Mouse (Mus musculus) heart, adult 2 months (tissue): ENCODE data around the gene Tmem44. TPM values are rescaled to one million over a fixed set of nuclear protein-coding genes. Genes with fewer than 3 reads are reported as not detected.
"Not testable (repeated sequence)": the region's sequence is repeated elsewhere in the genome, so short reads cannot be mapped to it uniquely, and the experiment has no call there.

Experiments
- DNase-seq, 2 experiments: peaks; one replicate each; pipeline ENCODE4 v3.0.0; 2021
- H3K27ac ChIP-seq: fragments of 200-600 bp; 2 replicates; pipeline ENCODE4 v1.8.1; 2022
- H3K27me3 ChIP-seq: fragments of 200-500 bp; 2 replicates; pipeline ENCODE4 v1.6.1; 2012; ENCODE audit warnings: mild to moderate bottlenecking, low read length, inconsistent platforms, mixed read lengths; ENCODE audit not compliant: control insufficient read depth, insufficient read depth
- H3K36me3 ChIP-seq: fragments of 200-500 bp; 2 replicates; pipeline ENCODE4 v1.6.1; 2012; ENCODE audit warnings: low read length, inconsistent platforms; ENCODE audit not compliant: control insufficient read depth, insufficient read depth
- H3K4me1 ChIP-seq: fragments of 200-500 bp; 2 replicates; pipeline ENCODE4 v1.6.1; 2011; ENCODE audit warnings: low read length; ENCODE audit not compliant: control insufficient read depth, insufficient read depth
- H3K4me3 ChIP-seq: fragments of 200-600 bp; 2 replicates; pipeline ENCODE4 v1.8.1; 2022
- H3K79me2 ChIP-seq: fragments of 200-500 bp; replicated peaks from 2 replicates; pipeline ENCODE4 v1.6.1; 2012; ENCODE audit warnings: mild to moderate bottlenecking, inconsistent platforms, low read length, moderate library complexity, mixed read lengths; ENCODE audit not compliant: control insufficient read depth, insufficient read depth
- H3K9ac ChIP-seq: fragments of 200-500 bp; 2 replicates; pipeline ENCODE4 v1.6.1; 2012; ENCODE audit warnings: low read depth, mild to moderate bottlenecking, control low read depth, inconsistent platforms, low read length, mixed read lengths
- CTCF ChIP-seq: fragments of 200-600 bp; IDR thresholded peaks from 2 replicates; pipeline ENCODE4 v1.8.1; 2022; ENCODE audit warnings: antibody characterized with exemption, mild to moderate bottlenecking, moderate library complexity
- EP300 ChIP-seq: fragments of 200-500 bp; IDR thresholded peaks from 2 replicates; pipeline ENCODE4 v1.6.1; 2011; ENCODE audit warnings: low read depth, low read length, control low read depth; ENCODE audit not compliant: insufficient read depth
- POLR2A ChIP-seq: fragments of 200-500 bp; IDR thresholded peaks from 2 replicates; pipeline ENCODE4 v1.6.1; 2011; ENCODE audit warnings: mild to moderate bottlenecking, low read depth, low read length, control low read depth; ENCODE audit not compliant: insufficient read depth
- WGBS: fragments of 180-500 bp; shearing (Covaris S2); methylation state at CpG from one replicate; pipeline ENCODE4 v1.1.7; 2018; 5-methylcytosine and 5-hydroxymethylcytosine counted together
- intact Hi-C: fragments of 180-260 bp; cut with DNase I; formaldehyde crosslinking; loops from one replicate; pipeline ENCODE4 v1.15.1; 2025
- polyA plus RNA-seq: library from polyadenylated mRNA; depleted of rRNA; stranded (reverse); fragments of >200 nt; gene quantifications from 2 replicates; pipeline ENCODE4 v1.2.3, GENCODE M21; 2012
- total RNA-seq, 2 experiments: library from RNA; stranded (reverse); gene quantifications; 2 replicates each; pipeline ENCODE4 v1.2.3; 2021

Gene Tmem44
- total and polyA plus RNA-seq, 3 experiments: 4.4 to 9.8 (median 5.8) TPM

DNA sequence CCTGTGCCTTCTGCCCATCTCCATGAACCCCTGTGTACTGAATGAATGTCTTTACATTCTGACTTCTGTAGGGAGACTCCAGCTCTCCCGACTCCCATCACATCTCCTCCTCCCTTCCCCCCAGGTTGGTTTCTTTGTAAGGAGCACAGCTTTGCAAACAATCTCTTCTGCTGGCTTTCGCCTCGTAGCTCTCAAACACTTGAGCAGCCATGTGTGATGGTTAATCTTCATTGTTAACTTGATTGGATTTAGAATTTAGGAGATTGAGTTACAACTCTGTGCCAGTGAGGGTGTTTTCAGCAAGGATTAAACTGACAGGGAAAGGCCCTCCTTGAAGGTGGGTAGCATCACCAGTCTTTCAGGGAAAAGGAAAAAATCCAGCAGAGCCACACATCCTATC, 73.6 kb downstream of the Tmem44 start:
- H3K36me3 ChIP-seq: no peaks in the 10 kb centered on the region
- TF ChIP-seq EP300 (no peak), CTCF (no peak), POLR2A (no peak)
- no peak overlapping the region for H3K9ac ChIP-seq
- 82% methylated on average over 3 of the region's 3 CpGs for WGBS
- no peak overlapping the region for H3K4me3 ChIP-seq
- no peak overlapping the region for H3K27ac ChIP-seq
- intact Hi-C loops: no loop called here
- no peak for DNase-seq
- peaks cover 4% of the 10 kb centered on the region; the same call in 1 of the 2 replicates for H3K4me1 ChIP-seq
- no peaks in the 10 kb centered on the region for H3K79me2 ChIP-seq
- no peaks in the 10 kb centered on the region for H3K27me3 ChIP-seq

DNA sequence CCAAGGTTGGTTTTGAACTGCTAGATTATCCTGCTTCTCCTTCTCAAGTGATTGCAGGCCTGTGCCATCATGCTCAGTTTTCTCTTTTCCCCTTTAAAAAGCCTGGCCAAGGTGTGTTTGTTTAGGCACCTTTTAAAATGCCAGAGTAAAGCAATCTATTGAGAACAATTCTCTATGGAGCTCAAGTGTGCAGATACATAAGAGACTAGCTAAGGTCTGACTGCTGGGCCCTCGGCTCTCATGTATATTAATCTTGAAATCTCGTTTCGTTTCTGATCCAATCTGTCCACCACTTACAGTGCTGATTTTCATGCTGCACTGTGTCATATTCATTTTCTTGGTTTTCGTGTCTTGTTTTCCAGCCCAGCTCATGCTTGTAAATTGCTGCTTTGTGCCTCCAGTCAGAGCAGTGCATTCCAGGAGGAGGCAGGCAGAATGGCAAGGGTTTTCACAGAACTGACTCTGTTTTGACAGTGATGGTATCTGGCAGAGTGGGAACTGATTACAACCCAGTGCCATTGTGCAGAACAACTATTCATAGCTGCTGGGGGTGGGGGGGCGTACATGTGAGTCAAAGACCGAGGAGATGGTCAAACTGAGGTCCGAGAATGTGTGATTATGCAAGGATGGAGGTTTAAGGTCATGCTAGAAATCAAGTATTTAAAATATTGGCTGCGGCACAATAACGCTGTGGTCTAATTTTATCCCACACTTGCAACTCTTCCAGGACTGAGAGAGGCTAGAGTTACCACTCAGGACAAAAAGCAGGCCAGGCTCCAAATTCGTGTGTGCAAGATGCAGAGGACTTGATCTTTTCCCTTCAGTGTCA, 74.8 kb downstream of the Tmem44 start:
- Histone ChIP-seq H3K27ac (peak overlapping the region; percentile 56), H3K9ac (no peak overlapping the region), H3K27me3 (no peaks in the 10 kb centered on the region), H3K79me2 (no peaks in the 10 kb centered on the region), H3K4me3 (no peak overlapping the region), H3K36me3 (no peaks in the 10 kb centered on the region), H3K4me1 (peaks cover 4% of the 10 kb centered on the region; the same call in 1 of the 2 replicates)
- intact Hi-C loops: no loop called here
- peak; percentile 27 to 38 for DNase-seq
- no peak for TF ChIP-seq POLR2A
- TF ChIP-seq EP300: no peak
- no peak for TF ChIP-seq CTCF
- 32% methylated on average over 10 of the region's 10 CpGs for WGBS

DNA sequence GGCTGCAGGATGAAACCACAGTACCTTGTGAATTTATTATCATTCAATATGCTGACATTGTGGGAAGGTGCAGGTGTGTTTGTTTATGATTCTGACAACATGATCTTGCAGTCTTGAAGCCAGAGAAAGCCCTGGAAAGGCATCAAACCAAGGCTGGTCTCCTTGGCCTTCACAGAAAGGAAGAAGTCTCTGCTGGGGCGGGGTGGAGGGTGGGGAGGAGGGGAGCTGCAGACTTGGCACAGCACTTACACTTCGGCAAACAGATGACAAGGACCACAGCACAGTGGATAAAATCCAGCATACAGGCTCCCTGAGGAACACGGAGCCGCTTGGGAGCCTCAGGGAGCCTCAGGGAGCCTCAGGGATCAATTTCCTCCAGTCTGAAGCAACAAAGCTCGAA, 78.2 kb downstream of the Tmem44 start:
- TF ChIP-seq EP300 (no peak), CTCF (no peak), POLR2A (no peak)
- H3K4me1 ChIP-seq: peaks cover 4% of the 10 kb centered on the region; the same call in 1 of the 2 replicates
- H3K9ac ChIP-seq: no peak overlapping the region
- no peak overlapping the region for H3K27ac ChIP-seq
- H3K27me3 ChIP-seq: no peaks in the 10 kb centered on the region
- H3K36me3 ChIP-seq: no peaks in the 10 kb centered on the region
- H3K79me2 ChIP-seq: no peaks in the 10 kb centered on the region
- intact Hi-C loops: no loop called here
- no peak overlapping the region for H3K4me3 ChIP-seq
- no peak for DNase-seq
- 48% methylated on average over 5 of the region's 5 CpGs for WGBS

GRCm38 (mm10) chr16:30471912-30472311, 78.7 kb downstream of the Tmem44 start:
- Histone ChIP-seq H3K4me1 (peaks cover 4% of the 10 kb centered on the region; the same call in 1 of the 2 replicates), H3K9ac (no peak overlapping the region), H3K36me3 (no peaks in the 10 kb centered on the region), H3K27ac (no peak overlapping the region), H3K4me3 (no peak overlapping the region), H3K79me2 (no peaks in the 10 kb centered on the region), H3K27me3 (no peaks in the 10 kb centered on the region)
- no peak for TF ChIP-seq POLR2A
- no peak for TF ChIP-seq CTCF
- no peak for TF ChIP-seq EP300
- WGBS: 55% methylated on average over 2 of the region's 2 CpGs
- intact Hi-C loops: no loop called here
- no peak for DNase-seq

DNA sequence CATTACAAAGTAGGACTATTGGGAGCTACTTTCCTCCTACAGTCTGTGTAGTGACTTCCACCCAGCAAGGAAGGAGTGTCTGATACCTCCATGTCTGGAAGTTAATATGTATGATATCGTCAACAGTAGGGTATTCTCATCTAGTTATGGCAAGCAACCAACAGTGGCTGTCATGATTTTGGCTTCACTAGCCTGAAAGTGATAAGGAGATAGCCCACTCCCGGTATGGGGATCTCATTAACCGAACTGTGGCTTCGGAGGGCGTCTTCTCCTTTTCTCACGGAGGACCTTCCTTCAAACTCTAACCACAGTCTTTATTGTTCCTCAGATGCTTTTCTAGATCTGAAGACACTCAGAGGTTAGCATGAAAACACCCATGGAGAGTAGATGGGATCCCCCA, 81.7 kb downstream of the Tmem44 start:
- no peak for DNase-seq
- Histone ChIP-seq H3K9ac (no peak overlapping the region), H3K27ac (no peak overlapping the region), H3K4me3 (no peak overlapping the region), H3K36me3 (no peaks in the 10 kb centered on the region), H3K4me1 (peaks cover 3% of the 10 kb centered on the region; the same call in 1 of the 2 replicates), H3K79me2 (no peaks in the 10 kb centered on the region), H3K27me3 (no peaks in the 10 kb centered on the region)
- TF ChIP-seq CTCF (no peak), EP300 (no peak), POLR2A (no peak)
- intact Hi-C loops: no loop called here
- 86% methylated on average over 6 of the region's 6 CpGs for whole genome bisulfite sequencing

- no peak overlapping the region for H3K27ac ChIP-seq
- H3K27me3 ChIP-seq: no peaks in the 10 kb centered on the region; the same call in 1 of the 2 replicates
- no peak overlapping the region for H3K4me3 ChIP-seq
- no peaks in the 10 kb centered on the region for H3K79me2 ChIP-seq
- 0 out of 2 replicates have a peak, but pooled peaks have one; percentile 18 for TF ChIP-seq EP300
- TF ChIP-seq CTCF: no peak
- peak; percentile 21 to 29 for DNase-seq
- peaks cover 3% of the 10 kb centered on the region; the same call in 1 of the 2 replicates for H3K4me1 ChIP-seq
- intact Hi-C loops: no loop called here
- H3K9ac ChIP-seq: no peak overlapping the region
- WGBS: 32% methylated on average over 5 of the region's 5 CpGs
- H3K36me3 ChIP-seq: no peaks in the 10 kb centered on the region
Observed at GRCm38 (mm10) chr16:30465680-30466298, 84.9 kb downstream of the Tmem44 start.

- H3K4me1 ChIP-seq, H3K27ac ChIP-seq, H3K4me3 ChIP-seq, intact Hi-C loops, H3K27me3 ChIP-seq, DNase-seq, H3K79me2 ChIP-seq, H3K9ac ChIP-seq, H3K36me3 ChIP-seq: not testable (repeated sequence)
- WGBS: 93% methylated on average over 3 of the region's 3 CpGs
Observed at GRCm38 (mm10) chr16:30464742-30465141, 85.9 kb downstream of the Tmem44 start.
